Comparison of ENCODE assay signal across 9 mouse cellular contexts in the genomic region with DNA sequence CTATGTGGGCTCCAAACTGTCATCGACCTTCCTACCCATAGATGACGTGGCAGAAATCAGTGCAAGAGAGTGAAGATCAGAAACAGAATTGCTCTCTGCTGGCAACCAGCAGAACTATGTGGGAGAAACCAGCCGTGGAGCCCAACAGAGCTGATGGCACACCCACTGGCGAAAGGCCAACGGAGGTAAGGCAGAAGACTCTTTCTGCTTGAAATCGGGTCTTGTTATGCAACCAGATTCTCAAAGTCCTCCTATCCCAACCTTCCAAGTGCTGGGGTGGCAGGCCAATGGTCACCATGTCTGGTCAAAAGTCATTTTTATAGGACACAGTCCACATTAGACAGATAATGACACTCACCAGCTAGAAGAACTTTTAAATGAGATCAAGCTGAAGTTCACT. TPM values are rescaled to one million over a fixed set of nuclear protein-coding genes. Genes with fewer than 3 reads are reported as not detected.
DNase-seq lines count a peak whose midpoint lies in the region; ATAC-seq and TF ChIP-seq lines count a peak whose summit lies in the region.
"Had no signal": no experiment of that assay in that cellular context is flagged by ENCODE, and none has a peak within 500 bp of the region (broad histone marks: within the 10 kb centered on the region; RNA-seq: fewer than 3 reads in every experiment).

No protein-coding gene starts in this region.

- peaks cover 14% of the 10 kb centered on the region for H3K36me3 ChIP-seq in forebrain, embryonic 13.5 days (ENCODE audit: poor library complexity, severe bottlenecking)
- H3K36me3 ChIP-seq in forebrain, embryonic 16.5 days (ENCODE audit: control insufficient read depth, insufficient read depth), result peaks cover 4% of the 10 kb centered on the region; the same call in 1 of the 2 replicates
- H3K36me3 ChIP-seq in liver, adult 2 months (ENCODE audit: control insufficient read depth, insufficient read depth, low read length), result no peaks in the 10 kb centered on the region
- no peaks in the 10 kb centered on the region for H3K36me3 ChIP-seq in liver, embryonic 11.5 days (ENCODE audit: control insufficient read depth, insufficient read depth, low read length)
- H3K36me3 ChIP-seq: limb, embryonic 15.5 days had no signal

- TF ChIP-seq POLR2A in liver, adult 2 months (IDR thresholded peaks at IDR 0.05; ENCODE audit: extremely low read depth, insufficient read depth, low read length), result no peak
- TF ChIP-seq POLR2A in cerebellum, adult 2 months (IDR thresholded peaks at IDR 0.05; ENCODE audit: borderline replicate concordance, insufficient read depth, low read length), result no peak

- peaks cover 4% of the 10 kb centered on the region; the same call in 1 of the 2 replicates for H3K79me2 ChIP-seq in liver, adult 2 months (ENCODE audit: control insufficient read depth, insufficient read depth, low read length)

- H3K4me1 ChIP-seq in forebrain, embryonic 13.5 days, result peaks cover 81% of the 10 kb centered on the region
- peaks cover 65% of the 10 kb centered on the region for H3K4me1 ChIP-seq in forebrain, embryonic 16.5 days (replicated peaks; ENCODE audit: control insufficient read depth, insufficient read depth, low read length)
- H3K4me1 ChIP-seq in liver, adult 2 months (ENCODE audit: control insufficient read depth, insufficient read depth, low read length), result peaks cover 22% of the 10 kb centered on the region
- no peaks in the 10 kb centered on the region for H3K4me1 ChIP-seq in liver, embryonic 11.5 days (replicated peaks; ENCODE audit: control insufficient read depth, insufficient read depth, low read length)
- peaks cover 24% of the 10 kb centered on the region for H3K4me1 ChIP-seq in cerebellum, adult 2 months (ENCODE audit: control insufficient read depth, insufficient read depth, low read length)

- no peaks in the 10 kb centered on the region for H3K9me3 ChIP-seq in forebrain, embryonic 13.5 days (replicated peaks)
- H3K9me3 ChIP-seq in forebrain, embryonic 16.5 days (ENCODE audit: control insufficient read depth, low read length), result no peaks in the 10 kb centered on the region
- H3K9me3 ChIP-seq in liver, embryonic 11.5 days (ENCODE audit: control insufficient read depth, low read length), result no peaks in the 10 kb centered on the region
- H3K9me3 ChIP-seq: limb, embryonic 15.5 days had no signal

- H3K9ac ChIP-seq in forebrain, embryonic 13.5 days, result no peak overlapping the region; the same call in 1 of the 2 replicates
- no peak overlapping the region for H3K9ac ChIP-seq in forebrain, embryonic 16.5 days (replicated peaks; ENCODE audit: low read depth, low read length)
- H3K9ac ChIP-seq in liver, adult 2 months (ENCODE audit: low read depth, low read length), result no peak overlapping the region
- no peak overlapping the region for H3K9ac ChIP-seq in liver, embryonic 11.5 days (ENCODE audit: low read depth, low read length)
- H3K9ac ChIP-seq: limb, embryonic 15.5 days had no signal

- intact Hi-C loops in gastrocnemius, postnatal 36 days (cut with DNase I), result no loop called here

- no peaks in the 10 kb centered on the region for H3K27me3 ChIP-seq in forebrain, embryonic 13.5 days
- H3K27me3 ChIP-seq in forebrain, embryonic 16.5 days (replicated peaks; ENCODE audit: control insufficient read depth, insufficient read depth, low read length), result no peaks in the 10 kb centered on the region
- H3K27me3 ChIP-seq in liver, adult 2 months (ENCODE audit: control insufficient read depth, insufficient read depth, low read length), result no peaks in the 10 kb centered on the region
- H3K27me3 ChIP-seq in liver, embryonic 11.5 days (replicated peaks; ENCODE audit: control insufficient read depth, insufficient read depth, low read length), result peaks cover 4% of the 10 kb centered on the region; the same call in 1 of the 2 replicates
- no peaks in the 10 kb centered on the region for H3K27me3 ChIP-seq in cerebellum, adult 2 months (ENCODE audit: control insufficient read depth, insufficient read depth, low read length)
- H3K27me3 ChIP-seq: limb, embryonic 15.5 days had no signal

- TF ChIP-seq CTCF in liver, adult 2 months (IDR thresholded peaks at IDR 0.05; ENCODE audit: low read depth, low read length), result no peak
- no peak for TF ChIP-seq CTCF in cerebellum, adult 2 months (IDR thresholded peaks at IDR 0.05; ENCODE audit: borderline replicate concordance, insufficient read depth, low read depth, low read length)

- 84% methylated on average over 6 of the region's 6 CpGs for WGBS in forebrain, embryonic 13.5 days
- 67% methylated on average over 6 of the region's 6 CpGs for WGBS in forebrain, embryonic 16.5 days
- 40% methylated on average over 6 of the region's 6 CpGs for WGBS in liver, adult 2 months
- WGBS in liver, embryonic 11.5 days, result 78% methylated on average over 6 of the region's 6 CpGs
- 24% methylated on average over 6 of the region's 6 CpGs for WGBS in cerebellum, adult 2 months

- H3K4me2 ChIP-seq in forebrain, embryonic 13.5 days, result peak overlapping the region; percentile 44; the same call in 1 of the 2 replicates
- H3K4me2 ChIP-seq in forebrain, embryonic 16.5 days (ENCODE audit: low read length), result no peak overlapping the region; the same call in 1 of the 2 replicates
- no peak overlapping the region for H3K4me2 ChIP-seq in liver, embryonic 11.5 days
- H3K4me2 ChIP-seq: limb, embryonic 15.5 days had no signal

- peak; percentile 98 for DNase-seq in liver, adult 2 months (ENCODE audit: extremely low read depth, low read depth, low spot score)
- no peak for DNase-seq in liver, embryonic 11.5 days (ENCODE audit: low spot score)
- DNase-seq in cerebellum, adult 2 months, result peak; percentile 76 to 81
- DNase-seq in kidney, postnatal 4 days, result peak; percentile 64 to 77
- no peak for DNase-seq in gastrocnemius, postnatal 36 days
- DNase-seq in spleen, postnatal 10 days (ENCODE audit: low spot score in 2 of 2), result no peak

- H3K4me3 ChIP-seq in forebrain, embryonic 13.5 days, result no peak overlapping the region
- no peak overlapping the region for H3K4me3 ChIP-seq in forebrain, embryonic 16.5 days (replicated peaks; ENCODE audit: low read length)
- H3K4me3 ChIP-seq in liver, adult 2 months (ENCODE audit: insufficient read depth, low read depth, low read length), result no peak overlapping the region
- H3K4me3 ChIP-seq in liver, embryonic 11.5 days (ENCODE audit: low read depth, low read length), result no peak overlapping the region
- peak overlapping the region; percentile 3 for H3K4me3 ChIP-seq in cerebellum, adult 2 months (replicated peaks; ENCODE audit: insufficient read depth, low read depth, low read length)
- H3K4me3 ChIP-seq: limb, embryonic 15.5 days had no signal

- peak overlapping the region; percentile 82; the same call in 1 of the 2 replicates for H3K27ac ChIP-seq in forebrain, embryonic 13.5 days
- no peak overlapping the region for H3K27ac ChIP-seq in forebrain, embryonic 16.5 days (ENCODE audit: low read length)
- H3K27ac ChIP-seq in liver, adult 2 months (replicated peaks; ENCODE audit: insufficient read depth, low read depth, low read length), result peak overlapping the region; percentile 84
- no peak overlapping the region for H3K27ac ChIP-seq in liver, embryonic 11.5 days (ENCODE audit: low read depth, low read length)
- peak overlapping the region; percentile 77 for H3K27ac ChIP-seq in cerebellum, adult 2 months (ENCODE audit: insufficient read depth, low read length)
- H3K27ac ChIP-seq: limb, embryonic 15.5 days had no signal

- ATAC-seq in forebrain, embryonic 13.5 days, result no peak
- no peak for ATAC-seq in forebrain, embryonic 16.5 days
- no peak for ATAC-seq in liver, embryonic 11.5 days (replicated peaks; ENCODE audit: low FRiP score)

RNA-seq across cellular contexts. Expression of gene Gm6525, which starts 40.6 kb away (rescaled TPM):
- 3.7 and 4.1 TPM in 2 replicates for polyA plus RNA-seq in forebrain, embryonic 13.5 days (2015; fragmentation: Nextera tagmentation; extraction: Ambion mirVana)
- 3.0 and 3.1 TPM in 2 replicates for polyA plus RNA-seq in forebrain, embryonic 16.5 days (2015; fragmentation: Nextera tagmentation; extraction: Ambion mirVana)
- total RNA-seq in liver, adult 2 months (2014; rRNA removed), result 0.27 TPM in 1 of 2 replicates, not detected in the other
- not detected in 2 replicates for polyA plus RNA-seq in liver, adult 2 months (2012; rRNA removed)
- 0.27 and 0.48 TPM in 2 replicates for polyA plus RNA-seq in liver, embryonic 11.5 days (2014; fragmentation: Nextera tagmentation; extraction: Ambion mirVana)
- polyA plus RNA-seq in cerebellum, adult 2 months (2012; rRNA removed), result not detected in 2 replicates
- total RNA-seq in gastrocnemius, postnatal 36 days (2021), result not detected

RNA-seq across cellular contexts. Expression of gene Mnd1, which starts 58.9 kb away (rescaled TPM):
- polyA plus RNA-seq in forebrain, embryonic 13.5 days (2015; fragmentation: Nextera tagmentation; extraction: Ambion mirVana), result 5.3 and 5.9 TPM in 2 replicates
- 2.7 and 3.2 TPM in 2 replicates for polyA plus RNA-seq in forebrain, embryonic 16.5 days (2015; fragmentation: Nextera tagmentation; extraction: Ambion mirVana)
- 7.4 and 7.5 TPM in 2 replicates for total RNA-seq in liver, adult 2 months (2014; rRNA removed)
- polyA plus RNA-seq in liver, adult 2 months (2012; rRNA removed), result 0.84 and 1.2 TPM in 2 replicates
- 13.2 and 14.2 TPM in 2 replicates for polyA plus RNA-seq in liver, embryonic 11.5 days (2014; fragmentation: Nextera tagmentation; extraction: Ambion mirVana)
- polyA plus RNA-seq in cerebellum, adult 2 months (2012; rRNA removed), result 1.7 and 1.8 TPM in 2 replicates
- 1 to 10 TPM; 1.6 to 2.3 TPM for total RNA-seq in gastrocnemius, postnatal 36 days (2021)

Comparison
In these comparisons a context has a peak if more than half of its experiments do, and no peak if none do; other contexts are left out.
1. H3K27ac ChIP-seq: peak in forebrain, embryonic 13.5 days (single experiment), liver, adult 2 months (single experiment) and cerebellum, adult 2 months (single experiment); none in forebrain, embryonic 16.5 days (single experiment) and liver, embryonic 11.5 days (single experiment).
2. DNase-seq: peak in liver, adult 2 months (single experiment), cerebellum, adult 2 months (2 of 2) and kidney, postnatal 4 days (2 of 2); none in liver, embryonic 11.5 days (single experiment), gastrocnemius, postnatal 36 days (0 of 2) and spleen, postnatal 10 days (0 of 2).